Mouse (Mus musculus): Measurements from ENCODE around the gene Tprgl. TPM values are rescaled to one million over a fixed set of nuclear protein-coding genes. Genes with fewer than 3 reads are reported as not detected.

The Tprgl gene
- 66.0 and 68.9 TPM in 2 replicates for polyA plus RNA-seq (2011; ENCODE audit: insufficient read depth, insufficient read length, low read depth, missing spikeins)

- Histone ChIP-seq H3K9me3 (replicated peaks; ENCODE audit: control insufficient read depth, insufficient read depth, low read length, poor library complexity, severe bottlenecking) (no peaks in the 10 kb centered on the region), H3K9ac (ENCODE audit: low read depth, poor library complexity, severe bottlenecking) (peak within 1 kb of the TSS; percentile 85), H3K27ac (ENCODE audit: insufficient read depth, low read length) (no peak within 1 kb of the TSS), H3K27me3 (ENCODE audit: control insufficient read depth, insufficient read depth, low read length, poor library complexity, severe bottlenecking) (no peaks in the 10 kb centered on the region), H3K4me1 (ENCODE audit: control insufficient read depth, insufficient read depth, low read length) (peaks cover 2% of the 10 kb centered on the region), H3K4me3 (ENCODE audit: low read depth, low read length) (peak within 1 kb of the TSS; percentile 85), H3K36me3 (ENCODE audit: control insufficient read depth, insufficient read depth, low read length, poor library complexity, severe bottlenecking) (peaks cover 9% of the 10 kb centered on the region; the same call in 1 of the 2 replicates)
- TF ChIP-seq POLR2A (IDR thresholded peaks at IDR 0.05; ENCODE audit: insufficient read depth, low read length), result no peak
- TF ChIP-seq CTCF (IDR thresholded peaks at IDR 0.05; ENCODE audit: low read depth, low read length), result no peak
These were observed at the start of gene Tprgl for GRCm38 (mm10) chr4:154160538-154161390. Tprgl (minus strand) TSS chr4:154160666.

DNA sequence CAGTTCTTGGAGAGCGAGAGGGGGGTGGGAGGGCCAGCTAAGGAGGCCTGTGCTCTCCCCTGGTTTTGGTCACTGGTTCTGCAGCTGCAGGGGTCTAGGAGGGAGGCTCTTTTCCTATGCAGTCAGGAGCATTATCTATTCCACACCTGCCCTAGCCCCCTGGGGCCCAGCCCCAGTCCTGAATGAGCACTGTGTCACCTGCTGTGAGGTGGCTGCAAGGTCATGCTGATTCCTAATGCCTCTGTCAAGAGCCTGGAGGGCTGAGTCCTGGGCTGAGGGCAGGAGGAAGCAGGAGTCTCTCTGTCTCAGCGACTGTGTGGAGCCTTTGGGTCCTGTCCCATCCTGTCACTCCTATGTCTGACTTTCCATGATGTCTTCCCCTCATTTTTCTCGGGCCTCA lies 49.4 kb upstream of the Tprgl start:
- no peaks in the 10 kb centered on the region for H3K36me3 ChIP-seq (ENCODE audit: control insufficient read depth, insufficient read depth, low read length, poor library complexity, severe bottlenecking)
- H3K4me3 ChIP-seq (ENCODE audit: low read depth, low read length), result no peak overlapping the region
- no peak overlapping the region for H3K9ac ChIP-seq (ENCODE audit: low read depth, poor library complexity, severe bottlenecking)
- TF ChIP-seq EP300 (IDR thresholded peaks at IDR 0.05; ENCODE audit: insufficient read depth, low read depth, low read length) (peak; percentile 90), POLR2A (IDR thresholded peaks at IDR 0.05; ENCODE audit: insufficient read depth, low read length) (no peak), CTCF (IDR thresholded peaks at IDR 0.05; ENCODE audit: low read depth, low read length) (no peak)
- no peaks in the 10 kb centered on the region for H3K9me3 ChIP-seq (replicated peaks; ENCODE audit: control insufficient read depth, insufficient read depth, low read length, poor library complexity, severe bottlenecking)
- peaks cover 16% of the 10 kb centered on the region for H3K4me1 ChIP-seq (ENCODE audit: control insufficient read depth, insufficient read depth, low read length)
- H3K27me3 ChIP-seq (ENCODE audit: control insufficient read depth, insufficient read depth, low read length, poor library complexity, severe bottlenecking), result no peaks in the 10 kb centered on the region
- no peak overlapping the region for H3K27ac ChIP-seq (ENCODE audit: insufficient read depth, low read length)

DNA sequence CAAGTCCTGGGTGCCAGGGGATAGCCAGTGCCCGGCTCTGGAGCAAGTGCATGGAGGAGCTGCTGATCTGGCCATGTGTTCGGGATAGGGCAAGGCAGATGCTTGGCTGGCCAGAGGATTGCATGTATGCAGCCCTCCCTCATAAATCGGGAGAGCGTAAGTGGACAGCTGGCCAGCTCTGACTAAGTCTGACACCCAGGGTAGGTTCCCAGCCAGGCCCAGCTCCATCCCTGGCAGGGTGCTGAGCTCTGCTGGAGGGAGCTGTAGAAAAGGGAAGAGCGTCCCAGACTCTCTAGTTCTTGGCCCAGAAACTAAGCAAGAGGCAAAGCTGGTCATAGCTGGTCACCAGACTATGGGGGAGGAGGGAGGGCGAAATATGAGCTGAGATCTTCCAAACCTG lies 48.6 kb upstream of the Tprgl start:
- H3K4me1 ChIP-seq (ENCODE audit: control insufficient read depth, insufficient read depth, low read length), result peaks cover 10% of the 10 kb centered on the region
- H3K4me3 ChIP-seq (ENCODE audit: low read depth, low read length), result no peak overlapping the region
- no peak overlapping the region for H3K27ac ChIP-seq (ENCODE audit: insufficient read depth, low read length)
- no peaks in the 10 kb centered on the region for H3K36me3 ChIP-seq (ENCODE audit: control insufficient read depth, insufficient read depth, low read length, poor library complexity, severe bottlenecking)
- TF ChIP-seq EP300 (IDR thresholded peaks at IDR 0.05; ENCODE audit: insufficient read depth, low read depth, low read length) (no peak), CTCF (IDR thresholded peaks at IDR 0.05; ENCODE audit: low read depth, low read length) (no peak), POLR2A (IDR thresholded peaks at IDR 0.05; ENCODE audit: insufficient read depth, low read length) (no peak)
- no peaks in the 10 kb centered on the region for H3K27me3 ChIP-seq (ENCODE audit: control insufficient read depth, insufficient read depth, low read length, poor library complexity, severe bottlenecking)
- no peaks in the 10 kb centered on the region for H3K9me3 ChIP-seq (replicated peaks; ENCODE audit: control insufficient read depth, insufficient read depth, low read length, poor library complexity, severe bottlenecking)
- H3K9ac ChIP-seq (ENCODE audit: low read depth, poor library complexity, severe bottlenecking), result no peak overlapping the region

DNA sequence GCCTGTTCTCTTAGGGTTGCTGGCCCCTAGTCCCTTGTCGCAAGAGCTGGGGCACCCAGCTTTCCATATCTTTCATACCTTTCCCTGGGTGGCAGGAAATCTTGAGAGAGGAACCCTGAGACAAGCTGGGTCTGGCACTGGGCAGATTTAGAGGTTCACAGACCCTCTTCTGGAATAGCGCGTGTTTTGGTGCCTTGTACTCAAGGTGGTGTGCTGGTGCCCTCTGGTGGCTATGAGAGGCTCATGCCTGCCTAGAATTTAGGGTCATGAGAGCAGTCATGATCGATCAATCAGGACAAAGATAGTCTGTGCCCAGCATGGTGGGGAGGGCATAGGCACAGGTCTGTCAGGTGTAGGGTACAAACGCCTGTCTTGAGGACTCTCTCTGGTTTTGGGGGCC lies 46.8 kb upstream of the Tprgl start:
- H3K4me1 ChIP-seq (ENCODE audit: control insufficient read depth, insufficient read depth, low read length), result no peaks in the 10 kb centered on the region
- no peak overlapping the region for H3K27ac ChIP-seq (ENCODE audit: insufficient read depth, low read length)
- H3K36me3 ChIP-seq (ENCODE audit: control insufficient read depth, insufficient read depth, low read length, poor library complexity, severe bottlenecking), result no peaks in the 10 kb centered on the region
- TF ChIP-seq POLR2A (IDR thresholded peaks at IDR 0.05; ENCODE audit: insufficient read depth, low read length) (no peak), CTCF (IDR thresholded peaks at IDR 0.05; ENCODE audit: low read depth, low read length) (peak; percentile 96)
- H3K9me3 ChIP-seq (replicated peaks; ENCODE audit: control insufficient read depth, insufficient read depth, low read length, poor library complexity, severe bottlenecking), result no peaks in the 10 kb centered on the region
- no peak overlapping the region for H3K9ac ChIP-seq (ENCODE audit: low read depth, poor library complexity, severe bottlenecking)
- H3K27me3 ChIP-seq (ENCODE audit: control insufficient read depth, insufficient read depth, low read length, poor library complexity, severe bottlenecking), result no peaks in the 10 kb centered on the region
- no peak overlapping the region for H3K4me3 ChIP-seq (ENCODE audit: low read depth, low read length)

DNA sequence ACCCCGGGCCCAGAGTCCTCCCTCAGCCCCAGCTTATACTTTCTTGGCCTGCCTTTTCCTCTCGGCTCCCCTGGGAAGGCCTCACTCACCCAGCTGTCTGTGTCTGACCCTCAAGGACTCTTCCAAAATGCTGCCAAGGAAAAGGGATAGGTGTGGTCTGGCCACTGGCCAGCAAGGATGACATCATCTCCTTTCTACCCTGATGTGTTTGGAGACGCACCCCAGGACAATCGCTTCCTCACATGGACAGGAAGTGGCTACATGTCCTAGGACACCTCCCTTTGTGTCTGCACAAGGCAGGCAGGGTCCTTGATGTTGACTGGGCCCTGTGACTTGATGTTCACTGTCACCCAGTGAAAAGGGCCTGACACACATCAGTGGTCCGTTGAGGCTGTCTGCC lies 44.9 kb upstream of the Tprgl start:
- H3K27ac ChIP-seq (ENCODE audit: insufficient read depth, low read length), result no peak overlapping the region
- H3K27me3 ChIP-seq (ENCODE audit: control insufficient read depth, insufficient read depth, low read length, poor library complexity, severe bottlenecking), result no peaks in the 10 kb centered on the region
- H3K9ac ChIP-seq (ENCODE audit: low read depth, poor library complexity, severe bottlenecking), result no peak overlapping the region
- no peaks in the 10 kb centered on the region for H3K4me1 ChIP-seq (ENCODE audit: control insufficient read depth, insufficient read depth, low read length)
- H3K36me3 ChIP-seq (ENCODE audit: control insufficient read depth, insufficient read depth, low read length, poor library complexity, severe bottlenecking), result no peaks in the 10 kb centered on the region
- no peak overlapping the region for H3K4me3 ChIP-seq (ENCODE audit: low read depth, low read length)
- H3K9me3 ChIP-seq (replicated peaks; ENCODE audit: control insufficient read depth, insufficient read depth, low read length, poor library complexity, severe bottlenecking), result no peaks in the 10 kb centered on the region
- TF ChIP-seq EP300 (IDR thresholded peaks at IDR 0.05; ENCODE audit: insufficient read depth, low read depth, low read length), result no peak
- no peak for TF ChIP-seq CTCF (IDR thresholded peaks at IDR 0.05; ENCODE audit: low read depth, low read length)
- no peak for TF ChIP-seq POLR2A (IDR thresholded peaks at IDR 0.05; ENCODE audit: insufficient read depth, low read length)

- Histone ChIP-seq H3K9ac (ENCODE audit: low read depth, poor library complexity, severe bottlenecking) (no peak overlapping the region), H3K27ac (ENCODE audit: insufficient read depth, low read length) (no peak overlapping the region), H3K4me3 (ENCODE audit: low read depth, low read length) (no peak overlapping the region), H3K27me3 (ENCODE audit: control insufficient read depth, insufficient read depth, low read length, poor library complexity, severe bottlenecking) (no peaks in the 10 kb centered on the region), H3K4me1 (ENCODE audit: control insufficient read depth, insufficient read depth, low read length) (no peaks in the 10 kb centered on the region), H3K9me3 (replicated peaks; ENCODE audit: control insufficient read depth, insufficient read depth, low read length, poor library complexity, severe bottlenecking) (no peaks in the 10 kb centered on the region), H3K36me3 (ENCODE audit: control insufficient read depth, insufficient read depth, low read length, poor library complexity, severe bottlenecking) (no peaks in the 10 kb centered on the region)
- TF ChIP-seq POLR2A (IDR thresholded peaks at IDR 0.05; ENCODE audit: insufficient read depth, low read length) (no peak), EP300 (IDR thresholded peaks at IDR 0.05; ENCODE audit: insufficient read depth, low read depth, low read length) (no peak), CTCF (IDR thresholded peaks at IDR 0.05; ENCODE audit: low read depth, low read length) (no peak)
These were observed 44.1 kb upstream of the Tprgl start for GRCm38 (mm10) chr4:154204532-154204931.
